Mouse (Mus musculus) thymus, postnatal 4 days (tissue): ENCODE measurements at regions not wholly inside any gene's neighbourhood (a gene's known extent, or its start where the extent isn't known, plus 50 kb on each side); places are given as distances from the start of the nearest gene placed in this dataset.

Source experiments
- DNase-seq: peaks from one replicate; pipeline ENCODE4 v3.0.0; 2021

- DNase-seq, result no peak
Observed at GRCm38 (mm10) chr5:64022633-64023323, 54.1 kb upstream of the Rell1 start.

- DNase-seq, result no peak
Observed at GRCm38 (mm10) chr5:64023324-64023650, 54.6 kb upstream of the Rell1 start.

- peak; percentile 68 for DNase-seq
Observed at GRCm38 (mm10) chr5:64024420-64024819, 55.7 kb upstream of the Rell1 start.

GRCm38 (mm10) chr5:64027733-64028132 is 59.0 kb upstream of the Rell1 start:
- DNase-seq, result no peak

- peak; percentile 38 for DNase-seq
Observed at GRCm38 (mm10) chr5:64029622-64030145, 61.0 kb upstream of the Rell1 start.

- peak; percentile 36 for DNase-seq
Observed at GRCm38 (mm10) chr5:64030281-64030960, 61.7 kb upstream of the Rell1 start.

- DNase-seq, result no peak
Observed at GRCm38 (mm10) chr5:64038394-64038793, 54.4 kb upstream of the Pgm2 start.

- DNase-seq, result no peak
Observed at GRCm38 (mm10) chr5:64040676-64041075, 52.1 kb upstream of the Pgm2 start.
